Mouse (Mus musculus) midbrain, embryonic 16.5 days (tissue): ENCODE data around the gene Cfdp1. TPM values are rescaled to one million over a fixed set of nuclear protein-coding genes. Genes with fewer than 3 reads are reported as not detected.

Source experiments
- ATAC-seq: fragments of 200-750 bp; cut with Nextera tagmentation; 2 replicates; pipeline ENCODE4 v1.8.0; 2017; ENCODE audit warnings: moderate TSS enrichment
- H3K27ac ChIP-seq: fragments of 300-500 bp; sonication (generic); 2 replicates; pipeline ENCODE4 v1.5.1; 2014; ENCODE audit warnings: mild to moderate bottlenecking, low read length, mixed read lengths
- H3K27me3 ChIP-seq: fragments of 300-500 bp; sonication (generic); 2 replicates; pipeline ENCODE4 v1.6.1; 2014; ENCODE audit warnings: low read depth, low read length, mixed read lengths; ENCODE audit not compliant: control insufficient read depth, insufficient read depth
- H3K36me3 ChIP-seq: fragments of 300-500 bp; sonication (generic); 2 replicates; pipeline ENCODE4 v1.6.1; 2014; ENCODE audit warnings: mild to moderate bottlenecking, low read length, moderate library complexity, mixed read lengths; ENCODE audit not compliant: control insufficient read depth, insufficient read depth
- H3K4me1 ChIP-seq: fragments of 300-500 bp; sonication (generic); 2 replicates; pipeline ENCODE4 v1.6.1; 2014; ENCODE audit warnings: mild to moderate bottlenecking, low read length, mixed read lengths; ENCODE audit not compliant: control insufficient read depth, insufficient read depth
- H3K4me2 ChIP-seq: fragments of 300-500 bp; sonication (generic); 2 replicates; pipeline ENCODE4 v1.6.1; 2014; ENCODE audit warnings: mild to moderate bottlenecking, low read length, mixed read lengths
- H3K4me3 ChIP-seq: fragments of 300-500 bp; sonication (generic); 2 replicates; pipeline ENCODE4 v1.5.1; 2014; ENCODE audit warnings: low read depth, mild to moderate bottlenecking, low read length, moderate library complexity, mixed read lengths
- H3K9ac ChIP-seq: fragments of 300-500 bp; sonication (generic); 2 replicates; pipeline ENCODE4 v1.6.1; 2014; ENCODE audit warnings: low read depth, low read length, mixed read lengths
- H3K9me3 ChIP-seq: fragments of 300-500 bp; sonication (generic); replicated peaks from 2 replicates; pipeline ENCODE4 v1.6.1; 2014; ENCODE audit warnings: mild to moderate bottlenecking, low read length, mixed read lengths; ENCODE audit not compliant: control insufficient read depth, poor library complexity, severe bottlenecking
- WGBS: fragments of 180-500 bp; shearing (Covaris S2); extraction: QIAGEN DNeasy Blood & Tissue Kit; methylation state at CpG from one replicate; pipeline ENCODE4 v1.1.7; 2014; 5-methylcytosine and 5-hydroxymethylcytosine counted together
- polyA plus RNA-seq: library from polyadenylated mRNA; unstranded; fragments of >200 nt; fragmentation: Nextera tagmentation; extraction: Ambion mirVana; gene quantifications from 2 replicates; pipeline ENCODE4 v1.2.1, GENCODE M21; 2015

Gene Cfdp1
- polyA plus RNA-seq, 1 experiment from 2014 or later = 233 TPM

GRCm38 (mm10) chr8:111739604-111740003, 114.5 kb downstream of the Cfdp1 start:
- Histone ChIP-seq H3K36me3 (no peaks in the 10 kb centered on the region), H3K27ac (no peak overlapping the region), H3K27me3 (no peaks in the 10 kb centered on the region), H3K4me1 (peaks cover 67% of the 10 kb centered on the region), H3K9ac (peak overlapping the region; percentile 18; the same call in 1 of the 2 replicates), H3K4me3 (no peak overlapping the region), H3K4me2 (peak overlapping the region; percentile 13; the same call in 1 of the 2 replicates), H3K9me3 (no peaks in the 10 kb centered on the region)
- 33% methylated on average over 7 of the region's 7 CpGs for WGBS
- no peak for ATAC-seq

- Histone ChIP-seq H3K27ac (no peak overlapping the region), H3K9ac (no peak overlapping the region), H3K4me3 (no peak overlapping the region), H3K36me3 (no peaks in the 10 kb centered on the region), H3K9me3 (no peaks in the 10 kb centered on the region), H3K4me2 (no peak overlapping the region), H3K27me3 (no peaks in the 10 kb centered on the region), H3K4me1 (peaks cover 67% of the 10 kb centered on the region)
- no peak for ATAC-seq
- 60% methylated on average over 6 of the region's 6 CpGs for WGBS
These were observed 115.2 kb downstream of the Cfdp1 start for GRCm38 (mm10) chr8:111738867-111739266.

GRCm38 (mm10) chr8:111736321-111736720, 117.8 kb downstream of the Cfdp1 start:
- H3K4me1 ChIP-seq = peaks cover 69% of the 10 kb centered on the region
- no peaks in the 10 kb centered on the region for H3K36me3 ChIP-seq
- no peak overlapping the region for H3K9ac ChIP-seq
- H3K4me3 ChIP-seq = no peak overlapping the region
- WGBS = 32% methylated on average over 7 of the region's 7 CpGs
- no peak overlapping the region for H3K4me2 ChIP-seq
- H3K27me3 ChIP-seq = no peaks in the 10 kb centered on the region
- no peaks in the 10 kb centered on the region for H3K9me3 ChIP-seq
- ATAC-seq = no peak
- no peak overlapping the region for H3K27ac ChIP-seq

GRCm38 (mm10) chr8:111735791-111736190, 118.3 kb downstream of the Cfdp1 start:
- peaks cover 69% of the 10 kb centered on the region for H3K4me1 ChIP-seq
- H3K9me3 ChIP-seq = no peaks in the 10 kb centered on the region
- ATAC-seq = no peak
- no peak overlapping the region for H3K9ac ChIP-seq
- H3K27me3 ChIP-seq = no peaks in the 10 kb centered on the region
- no peak overlapping the region for H3K4me3 ChIP-seq
- WGBS = 90% methylated on average over 4 of the region's 4 CpGs
- no peak overlapping the region for H3K4me2 ChIP-seq
- no peak overlapping the region for H3K27ac ChIP-seq
- H3K36me3 ChIP-seq = no peaks in the 10 kb centered on the region

GRCm38 (mm10) chr8:111735335-111735761, 118.7 kb downstream of the Cfdp1 start:
- Histone ChIP-seq H3K9me3 (no peaks in the 10 kb centered on the region), H3K36me3 (no peaks in the 10 kb centered on the region), H3K27me3 (no peaks in the 10 kb centered on the region), H3K4me3 (no peak overlapping the region), H3K4me2 (no peak overlapping the region), H3K4me1 (peaks cover 68% of the 10 kb centered on the region), H3K9ac (no peak overlapping the region), H3K27ac (no peak overlapping the region; the same call in 1 of the 2 replicates)
- ATAC-seq = no peak
- 64% methylated on average over 8 of the region's 8 CpGs for WGBS

- Histone ChIP-seq H3K27ac (no peak overlapping the region; the same call in 1 of the 2 replicates), H3K4me3 (no peak overlapping the region), H3K36me3 (no peaks in the 10 kb centered on the region), H3K4me2 (no peak overlapping the region), H3K4me1 (peaks cover 68% of the 10 kb centered on the region), H3K27me3 (no peaks in the 10 kb centered on the region), H3K9ac (no peak overlapping the region), H3K9me3 (no peaks in the 10 kb centered on the region)
- no peak for ATAC-seq
- WGBS = 52% methylated on average over 6 of the region's 6 CpGs
These were observed 119.7 kb downstream of the Cfdp1 start for GRCm38 (mm10) chr8:111734244-111734960.

GRCm38 (mm10) chr8:111733581-111734243, 120.4 kb downstream of the Cfdp1 start:
- H3K27me3 ChIP-seq = no peaks in the 10 kb centered on the region
- H3K4me3 ChIP-seq = no peak overlapping the region
- ATAC-seq = no peak
- H3K36me3 ChIP-seq = no peaks in the 10 kb centered on the region
- H3K27ac ChIP-seq = no peak overlapping the region
- 9% methylated on average over 5 of the region's 5 CpGs for WGBS
- no peak overlapping the region for H3K4me2 ChIP-seq
- peaks cover 61% of the 10 kb centered on the region for H3K4me1 ChIP-seq
- no peak overlapping the region for H3K9ac ChIP-seq
- no peaks in the 10 kb centered on the region for H3K9me3 ChIP-seq

- no peaks in the 10 kb centered on the region for H3K27me3 ChIP-seq
- peaks cover 60% of the 10 kb centered on the region for H3K4me1 ChIP-seq
- peak overlapping the region; percentile 75 for H3K4me3 ChIP-seq
- peak overlapping the region; percentile 84 for H3K9ac ChIP-seq
- H3K9me3 ChIP-seq = no peaks in the 10 kb centered on the region
- WGBS = 26% methylated on average over 10 of the region's 10 CpGs
- peak overlapping the region; percentile 70 for H3K27ac ChIP-seq
- ATAC-seq = no peak; the same call in 1 of the 2 replicates
- H3K36me3 ChIP-seq = no peaks in the 10 kb centered on the region
- peak overlapping the region; percentile 68 for H3K4me2 ChIP-seq
These were observed 121.5 kb downstream of the Cfdp1 start for GRCm38 (mm10) chr8:111732406-111733085.

GRCm38 (mm10) chr8:111732004-111732403, 122.1 kb downstream of the Cfdp1 start:
- Histone ChIP-seq H3K27ac (peak overlapping the region; percentile 82), H3K4me1 (peaks cover 60% of the 10 kb centered on the region), H3K36me3 (no peaks in the 10 kb centered on the region), H3K9me3 (no peaks in the 10 kb centered on the region), H3K4me3 (peak overlapping the region; percentile 75), H3K9ac (peak overlapping the region; percentile 84), H3K27me3 (no peaks in the 10 kb centered on the region), H3K4me2 (peak overlapping the region; percentile 68)
- ATAC-seq = peak; percentile 94
- 0% methylated on average over 32 of the region's 41 CpGs for WGBS
